Mouse (Mus musculus): ENCODE results near the gene Pde1a. TPM values are rescaled to one million over a fixed set of nuclear protein-coding genes. Genes with fewer than 3 reads are reported as not detected.

The Pde1a gene
- total RNA-seq, 2 experiments from 2014 or later, result 99.8 to 104 TPM

Other genes with a start within 250 kb of the Pde1a start
- not detected for gene Prdx6b, start 163.0 kb upstream of the Pde1a start, total RNA-seq (2021)
- 10 to 100 TPM; 65.4 to 73.3 TPM for gene Dnajc10, start 186.0 kb upstream of the Pde1a start, total RNA-seq (2021)

All from left cerebral cortex, postnatal 10 days (tissue).